Mouse (Mus musculus) stomach, postnatal 0 days (tissue): ENCODE measurements at regions not wholly inside any gene's neighbourhood (a gene's known extent, or its start where the extent isn't known, plus 50 kb on each side); places are given as distances from the start of the nearest gene placed in this dataset.

Experiments
- ATAC-seq: fragments of 200-750 bp; cut with Nextera tagmentation; 2 replicates; pipeline ENCODE4 v1.8.0; 2017; ENCODE audit not compliant: low FRiP score, low TSS enrichment
- DNase-seq: peaks from one replicate; pipeline ENCODE4 v3.0.0-alpha.2; 2016; ENCODE audit warnings: low spot score
- H3K27ac ChIP-seq: fragments of 300-500 bp; sonication (generic); replicated peaks from 2 replicates; pipeline ENCODE4 v1.5.1; 2014; ENCODE audit warnings: mild to moderate bottlenecking, control low read depth
- H3K27me3 ChIP-seq: fragments of 300-500 bp; sonication (generic); 2 replicates; pipeline ENCODE4 v1.6.1; 2014; ENCODE audit warnings: low read length; ENCODE audit not compliant: control insufficient read depth, insufficient read depth
- H3K36me3 ChIP-seq: fragments of 300-500 bp; sonication (generic); 2 replicates; pipeline ENCODE4 v1.6.1; 2014; ENCODE audit warnings: low read length, mixed read lengths; ENCODE audit not compliant: control insufficient read depth, insufficient read depth
- H3K4me1 ChIP-seq: fragments of 300-500 bp; sonication (generic); replicated peaks from 2 replicates; pipeline ENCODE4 v1.6.1; 2014; ENCODE audit warnings: antibody characterized with exemption; ENCODE audit not compliant: control insufficient read depth, insufficient read depth
- H3K4me2 ChIP-seq: fragments of 300-500 bp; sonication (generic); replicated peaks from 2 replicates; pipeline ENCODE4 v1.6.1; 2014; ENCODE audit warnings: low read depth, mild to moderate bottlenecking, control low read depth, moderate library complexity
- H3K4me3 ChIP-seq: fragments of 300-500 bp; sonication (generic); 2 replicates; pipeline ENCODE4 v1.5.1; 2014; ENCODE audit warnings: low read depth, low read length, control low read depth
- H3K9ac ChIP-seq: fragments of 300-500 bp; sonication (generic); 2 replicates; pipeline ENCODE4 v1.6.1; 2014; ENCODE audit warnings: mild to moderate bottlenecking, low read length, control low read depth, mixed read lengths
- H3K9me3 ChIP-seq: fragments of 300-500 bp; sonication (generic); 2 replicates; pipeline ENCODE4 v1.6.1; 2016; ENCODE audit warnings: low read length; ENCODE audit not compliant: control insufficient read depth
- CTCF ChIP-seq: IDR thresholded peaks from 2 replicates; pipeline ENCODE4 v1.5.1; 2016; ENCODE audit warnings: antibody characterized with exemption, low read depth, mild to moderate bottlenecking, moderate library complexity
- EP300 ChIP-seq: optimal IDR thresholded peaks from 2 replicates; pipeline ENCODE3; 2016; ENCODE audit warnings: antibody characterized with exemption
- WGBS: fragments of 180-500 bp; shearing (Covaris S2); extraction: QIAGEN DNeasy Blood & Tissue Kit; methylation state at CpG from one replicate; pipeline ENCODE4 v1.1.7; 2014; 5-methylcytosine and 5-hydroxymethylcytosine counted together

- Histone ChIP-seq H3K9me3 (no peaks in the 10 kb centered on the region), H3K4me2 (no peak overlapping the region), H3K4me3 (no peak overlapping the region), H3K27ac (no peak overlapping the region), H3K9ac (no peak overlapping the region), H3K4me1 (no peaks in the 10 kb centered on the region), H3K27me3 (no peaks in the 10 kb centered on the region), H3K36me3 (no peaks in the 10 kb centered on the region)
- DNase-seq (no peak), ATAC-seq (no peak)
- TF ChIP-seq CTCF (peak; percentile 65), EP300 (no peak)
These were observed 84.1 kb upstream of the Gm28269 start for GRCm38 (mm10) chrX:21828975-21829374.

GRCm38 (mm10) chrX:21809212-21809611 is 64.3 kb upstream of the Gm28269 start:
- no peaks in the 10 kb centered on the region for H3K36me3 ChIP-seq
- DNase-seq = no peak
- no peak overlapping the region for H3K4me3 ChIP-seq
- no peaks in the 10 kb centered on the region for H3K9me3 ChIP-seq
- ATAC-seq = no peak
- H3K4me2 ChIP-seq = no peak overlapping the region
- no peak overlapping the region for H3K27ac ChIP-seq
- H3K9ac ChIP-seq = no peak overlapping the region
- H3K27me3 ChIP-seq = no peaks in the 10 kb centered on the region
- TF ChIP-seq EP300 = no peak
- no peak for TF ChIP-seq CTCF
- no peaks in the 10 kb centered on the region for H3K4me1 ChIP-seq

- Histone ChIP-seq H3K4me2 (no peak overlapping the region), H3K27me3 (no peaks in the 10 kb centered on the region), H3K36me3 (no peaks in the 10 kb centered on the region), H3K4me3 (no peak overlapping the region), H3K9ac (no peak overlapping the region), H3K9me3 (no peaks in the 10 kb centered on the region), H3K27ac (no peak overlapping the region), H3K4me1 (no peaks in the 10 kb centered on the region)
- DNase-seq = no peak
- no peak for ATAC-seq
- TF ChIP-seq CTCF (no peak), EP300 (no peak)
- 78% methylated on average over 6 of the region's 6 CpGs for WGBS
These were observed 56.9 kb upstream of the Gm28269 start for GRCm38 (mm10) chrX:21801834-21802233.
